Mouse (Mus musculus) brain, embryonic 14.5 days (tissue): ENCODE measurements around the gene Ddx47. TPM values are rescaled to one million over a fixed set of nuclear protein-coding genes. Genes with fewer than 3 reads are reported as not detected.

ENCODE experiments used
- DNase-seq: peaks from one replicate; pipeline ENCODE4 v3.0.0-alpha.2; 2011; ENCODE audit warnings: low read depth
- CTCF ChIP-seq: fragments of 200-500 bp; IDR thresholded peaks from 2 replicates; pipeline ENCODE4 v1.5.1; 2012; ENCODE audit warnings: inconsistent platforms, mild to moderate bottlenecking, moderate library complexity, borderline replicate concordance; ENCODE audit not compliant: insufficient read depth, insufficient read length; ENCODE audit errors: extremely low read depth
- POLR2A ChIP-seq: fragments of 200-500 bp; IDR thresholded peaks from 2 replicates; pipeline ENCODE4 v1.6.1; 2012; ENCODE audit warnings: mild to moderate bottlenecking, inconsistent platforms, borderline replicate concordance; ENCODE audit not compliant: poor library complexity, insufficient read depth, insufficient read length, severe bottlenecking; ENCODE audit errors: extremely low read depth
- polyA plus RNA-seq: library from polyadenylated mRNA; depleted of rRNA; stranded (reverse); fragments of >200 nt; gene quantifications from 2 replicates; pipeline ENCODE4 v1.2.3, GENCODE M21; 2012; rRNA removed

Gene Ddx47
- polyA plus RNA-seq, 1 experiment = 74.4 TPM

DNA sequence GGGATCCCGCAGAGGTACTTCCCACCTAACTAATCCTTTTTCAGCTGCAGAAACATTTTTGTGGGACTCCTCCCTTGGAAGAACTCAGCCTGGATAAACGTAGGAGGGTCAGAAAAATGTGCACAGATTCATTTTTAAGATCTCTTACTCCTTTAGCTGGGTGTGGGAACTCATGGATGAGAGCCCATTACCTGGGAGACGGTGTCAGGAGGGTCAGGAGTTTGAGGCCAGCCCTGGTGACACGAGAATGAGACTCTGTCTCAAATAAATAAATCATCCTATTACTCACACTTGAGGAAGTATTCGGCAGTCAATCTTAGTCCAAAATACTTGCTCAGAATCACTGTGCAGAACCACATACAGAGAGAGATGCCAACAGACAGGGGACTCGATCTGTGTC, 58.4 kb downstream of the Ddx47 start:
- no peak for TF ChIP-seq CTCF
- no peak for DNase-seq

DNA sequence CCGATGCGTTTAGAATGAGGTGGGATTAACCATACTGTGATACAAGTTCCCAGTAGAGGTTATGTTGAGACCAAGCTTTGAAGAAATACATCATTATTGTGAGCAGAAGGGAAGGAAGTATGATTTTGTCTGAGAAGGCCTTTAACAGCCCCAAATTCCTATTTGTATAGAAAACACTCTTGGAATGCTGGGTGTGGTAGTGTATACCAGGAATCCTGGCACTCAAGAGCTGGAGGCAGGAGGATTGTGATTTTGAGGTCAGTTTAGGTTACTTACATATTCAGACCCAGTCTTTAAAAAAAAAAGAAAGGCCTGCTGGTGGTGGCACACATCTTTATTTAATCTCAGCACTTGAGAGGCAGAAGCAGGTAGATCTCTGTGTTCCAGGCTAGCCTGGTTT, 58.9 kb downstream of the Ddx47 start:
- TF ChIP-seq CTCF (no peak), POLR2A (no peak)
- DNase-seq = no peak

Other genes with a start within 250 kb of the Ddx47 start
- 8.0 and 10.4 TPM in 2 replicates for gene Dusp16, start 219.0 kb upstream of the Ddx47 start, polyA plus RNA-seq
- 8.4 and 8.8 TPM in 2 replicates for gene Crebl2, start 181.5 kb upstream of the Ddx47 start, polyA plus RNA-seq
- 39.2 and 54.7 TPM in 2 replicates for gene Gpr19, start 113.0 kb upstream of the Ddx47 start, polyA plus RNA-seq
- gene Cdkn1b, start 91.2 kb upstream of the Ddx47 start, polyA plus RNA-seq = 45.8 and 55.9 TPM in 2 replicates
- gene Apold1, start 29.9 kb upstream of the Ddx47 start, polyA plus RNA-seq = 2.2 and 2.8 TPM in 2 replicates
- 0.18 and 0.48 TPM in 2 replicates for gene Gprc5a, start 54.0 kb downstream of the Ddx47 start, polyA plus RNA-seq
- gene Gprc5d, start 106.7 kb downstream of the Ddx47 start, polyA plus RNA-seq = 0.08 TPM in 1 of 2 replicates, not detected in the other
- 78.3 and 87.5 TPM in 2 replicates for gene Fam234b, start 186.4 kb downstream of the Ddx47 start, polyA plus RNA-seq
- gene Hebp1, start 186.4 kb downstream of the Ddx47 start, polyA plus RNA-seq = 5.5 and 7.2 TPM in 2 replicates
- 0.27 and 0.44 TPM in 2 replicates for gene Gsg1, start 242.7 kb downstream of the Ddx47 start, polyA plus RNA-seq